Mouse (Mus musculus): ENCODE measurements at regions not wholly inside any gene's neighbourhood (a gene's known extent, or its start where the extent isn't known, plus 50 kb on each side); places are given as distances from the start of the nearest gene placed in this dataset.

GRCm38 (mm10) chr1:75890636-75891276, 344.7 kb downstream of the Slc4a3 start:
- TF ChIP-seq CTCF (conservative IDR thresholded peaks at IDR 0.05; ENCODE audit: low read length) (no peak), NANOG (IDR thresholded peaks at IDR 0.05; ENCODE audit: borderline replicate concordance, low read length) (no peak), POU5F1 (IDR thresholded peaks at IDR 0.05; ENCODE audit: borderline replicate concordance, low read length) (no peak)
